Mouse (Mus musculus) cortical plate, adult 2 months (tissue): Measurements from ENCODE around the gene Elmo3.

Experiments
- CTCF ChIP-seq: fragments of 200-500 bp; IDR thresholded peaks from 2 replicates; pipeline ENCODE4 v1.5.1; 2011; ENCODE audit warnings: mild to moderate bottlenecking, control low read depth, low read length; ENCODE audit not compliant: insufficient read depth; ENCODE audit errors: extremely low read depth
- POLR2A ChIP-seq: fragments of 200-500 bp; IDR thresholded peaks from 2 replicates; pipeline ENCODE4 v1.6.1; 2011; ENCODE audit warnings: mild to moderate bottlenecking, low read length, control low read depth; ENCODE audit not compliant: insufficient read depth; ENCODE audit errors: extremely low read depth

DNA sequence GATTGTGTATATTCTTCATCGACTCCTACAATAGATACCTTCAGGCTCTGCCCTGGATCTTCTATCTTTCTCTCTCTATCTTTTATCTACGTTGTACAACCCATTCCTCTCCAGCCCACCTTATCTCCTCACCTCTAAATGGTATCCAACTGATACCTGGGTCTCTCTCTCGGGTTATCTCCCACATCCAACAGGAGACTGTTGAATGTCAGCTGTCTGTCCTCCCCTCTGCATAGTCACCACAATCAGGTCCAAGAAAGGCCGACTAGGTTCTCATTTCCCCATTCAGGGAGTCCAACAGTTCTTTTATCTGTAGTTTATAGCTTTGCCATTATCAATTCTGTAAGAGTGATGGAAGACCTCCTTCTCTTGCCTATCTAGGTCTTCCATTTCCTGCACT, 23.2 kb upstream of the Elmo3 start:
- TF ChIP-seq POLR2A (no peak), CTCF (no peak)
